Mouse (Mus musculus) ES-E14 (cell line): ENCODE measurements around the gene Rnf166. TPM values are rescaled to one million over a fixed set of nuclear protein-coding genes. Genes with fewer than 3 reads are reported as not detected.

Experiments used
- DNase-seq: peaks from one replicate; pipeline ENCODE4 v3.0.0-alpha.2; 2013; ENCODE audit warnings: low read depth, low spot score
- H3K27ac ChIP-seq: 2 replicates; pipeline ENCODE4 v1.5.1; 2012; ENCODE audit warnings: low read depth, mild to moderate bottlenecking, low read length, moderate library complexity, mixed read lengths; ENCODE audit not compliant: poor library complexity, insufficient read depth, severe bottlenecking
- H3K36me3 ChIP-seq: 2 replicates; pipeline ENCODE4 v1.6.1; 2012; ENCODE audit warnings: mild to moderate bottlenecking, low read length, moderate library complexity, mixed read lengths; ENCODE audit not compliant: control insufficient read depth, poor library complexity, insufficient read depth, severe bottlenecking
- H3K4me1 ChIP-seq, 2 experiments: fragments of 150-350 bp in 1 of 2; sonication (generic) in 1 of 2; 2 replicates each; pipeline ENCODE4 v1.6.1; 2012; ENCODE audit warnings: low read length in 2 of 2, mild to moderate bottlenecking in 1 of 2, mixed read lengths in 1 of 2; ENCODE audit not compliant: control insufficient read depth in 2 of 2, insufficient read depth in 2 of 2, poor library complexity in 1 of 2
- H3K4me3 ChIP-seq, 2 experiments: fragments of 150-350 bp in 1 of 2; sonication (generic) in 1 of 2; 2 replicates each; pipeline ENCODE4 v1.5.1; 2012; ENCODE audit warnings: low read length in 2 of 2, low read depth in 1 of 2, mild to moderate bottlenecking in 1 of 2, mixed read lengths in 1 of 2; ENCODE audit not compliant: insufficient read depth in 1 of 2, poor library complexity in 1 of 2, severe bottlenecking in 1 of 2
- H3K9ac ChIP-seq: 2 replicates; pipeline ENCODE4 v1.6.1; 2012; ENCODE audit warnings: low read depth, mild to moderate bottlenecking, low read length, mixed read lengths; ENCODE audit not compliant: poor library complexity, insufficient read depth, severe bottlenecking
- H3K9me3 ChIP-seq: fragments of 150-350 bp; sonication (generic); 2 replicates; pipeline ENCODE4 v1.6.1; 2012; ENCODE audit warnings: low read depth, mild to moderate bottlenecking, low read length; ENCODE audit not compliant: control insufficient read depth, insufficient read depth
- CHD2 ChIP-seq: IDR thresholded peaks from 2 replicates; pipeline ENCODE4 v1.6.1; 2014; ENCODE audit warnings: mild to moderate bottlenecking, low read depth, low read length, inconsistent platforms
- HCFC1 ChIP-seq: IDR thresholded peaks from 2 replicates; pipeline ENCODE4 v1.6.1; 2012; ENCODE audit warnings: low read length, inconsistent platforms, borderline replicate concordance; ENCODE audit not compliant: insufficient read depth
- MAFK ChIP-seq: IDR thresholded peaks from 2 replicates; pipeline ENCODE4 v1.6.1; 2014; ENCODE audit warnings: mild to moderate bottlenecking, low read depth, low read length, inconsistent platforms; ENCODE audit not compliant: insufficient read depth
- ZC3H11A ChIP-seq: IDR thresholded peaks from 2 replicates; pipeline ENCODE4 v1.6.1; 2012; ENCODE audit warnings: low read depth, mild to moderate bottlenecking, inconsistent platforms, low read length, borderline replicate concordance
- ZNF384 ChIP-seq: IDR thresholded peaks from 2 replicates; pipeline ENCODE4 v1.6.1; 2012; ENCODE audit warnings: low read depth, low read length, inconsistent platforms
- in situ Hi-C, 2 experiments: fragments of 600-800 bp; cut with MboI; formaldehyde crosslinking; loops; one replicate each; pipeline ENCODE4 v1.15.1; 2025; ENCODE audit warnings: low sequenced_read_pairs in 2 of 2, inconsistent platforms in 1 of 2; ENCODE audit not compliant: unreplicated experiment in 2 of 2
- total RNA-seq: library from RNA; depleted of rRNA; stranded (reverse); fragments of 300-350 nt; gene quantifications from 2 replicates; pipeline ENCODE4 v1.2.3, GENCODE M21; 2012

Rnf166 gene
- total RNA-seq, 1 experiment = 10.8 TPM

DNA sequence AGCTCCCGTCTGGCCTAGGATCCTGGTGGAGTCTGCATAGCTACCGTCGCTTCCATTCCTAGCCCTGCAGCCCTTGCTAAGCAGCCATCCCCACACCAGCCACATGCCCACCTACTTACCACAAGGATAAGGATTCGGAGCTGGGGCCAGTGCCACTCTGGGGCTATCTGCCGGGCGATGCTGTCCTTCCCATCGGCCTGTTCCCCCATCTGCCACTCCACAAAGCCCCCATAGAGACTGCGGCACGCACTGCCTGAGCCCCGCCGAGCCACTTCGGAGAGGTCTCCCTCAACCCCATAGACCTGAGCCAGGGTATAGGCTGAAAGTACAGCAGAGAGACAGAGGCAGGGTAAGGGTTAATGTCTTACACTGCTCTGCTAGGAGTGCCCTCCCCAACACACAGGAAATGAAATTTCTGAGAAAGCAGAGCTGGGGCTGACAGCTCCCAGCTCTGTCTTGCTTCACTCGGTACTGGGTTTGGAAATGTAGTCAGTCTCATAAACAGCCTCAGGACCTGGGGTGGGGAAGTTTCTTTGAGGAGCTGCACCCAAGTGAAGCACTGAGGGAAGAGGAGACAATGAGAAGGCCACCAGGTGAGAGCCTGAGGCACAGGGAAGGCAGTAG, 38.0 kb downstream of the Rnf166 start:
- DNase-seq = no peak
- Histone ChIP-seq H3K27ac (no peak overlapping the region; the same call in 1 of the 2 replicates), H3K4me3 (peak overlapping the region in 1 of 2 experiments; percentile 28; a peak in 1 of 4 replicates), H3K9ac (no peak overlapping the region), H3K4me1 (peaks cover 0 to 26% of the 10 kb centered on the region in 2 experiments; a peak in 2 of 4 replicates), H3K9me3 (no peaks in the 10 kb centered on the region), H3K36me3 (peaks cover 34% of the 10 kb centered on the region; the same call in 1 of the 2 replicates)
- TF ChIP-seq ZNF384 (no peak), HCFC1 (no peak), CHD2 (no peak), MAFK (no peak), ZC3H11A (no peak)
- in situ Hi-C loops = no loop called here

DNA sequence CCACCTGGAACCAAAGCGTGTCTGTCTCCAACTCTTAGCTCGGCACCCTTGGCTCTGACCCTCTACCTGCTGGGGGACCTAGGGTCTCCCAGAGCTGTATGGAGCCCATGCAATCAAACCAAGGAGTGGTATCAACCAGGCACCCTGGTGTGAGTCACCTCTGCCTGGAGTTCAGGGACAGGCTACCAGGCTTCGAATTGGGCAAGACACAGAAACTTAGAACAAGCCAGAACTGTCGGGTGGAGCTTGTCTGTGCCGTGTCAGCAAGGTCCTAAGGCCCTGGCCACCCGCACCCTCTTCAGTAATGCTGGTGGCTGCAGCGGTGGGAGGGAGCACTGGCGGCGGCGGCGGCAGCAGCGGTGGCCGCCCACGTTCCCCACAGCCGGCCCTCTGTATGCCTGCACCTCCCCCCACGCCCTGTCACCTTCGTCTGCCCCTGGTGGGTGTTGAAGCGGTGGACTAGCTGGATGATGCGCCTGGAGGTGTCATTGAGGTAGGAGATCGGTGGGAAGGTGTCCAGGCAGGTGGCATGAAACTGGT, 39.2 kb downstream of the Rnf166 start:
- in situ Hi-C loops = no loop called here
- DNase-seq = no peak
- H3K27ac ChIP-seq = no peak overlapping the region
- H3K36me3 ChIP-seq = peaks cover 34% of the 10 kb centered on the region; the same call in 1 of the 2 replicates
- H3K4me1 ChIP-seq = peaks cover 3 to 32% of the 10 kb centered on the region in 2 experiments; a peak in 2 of 4 replicates
- TF ChIP-seq MAFK = no peak
- no peak for TF ChIP-seq CHD2
- TF ChIP-seq ZNF384 = no peak
- no peak for TF ChIP-seq ZC3H11A
- H3K9ac ChIP-seq = no peak overlapping the region
- no peak overlapping the region for H3K4me3 ChIP-seq
- no peaks in the 10 kb centered on the region for H3K9me3 ChIP-seq

DNA sequence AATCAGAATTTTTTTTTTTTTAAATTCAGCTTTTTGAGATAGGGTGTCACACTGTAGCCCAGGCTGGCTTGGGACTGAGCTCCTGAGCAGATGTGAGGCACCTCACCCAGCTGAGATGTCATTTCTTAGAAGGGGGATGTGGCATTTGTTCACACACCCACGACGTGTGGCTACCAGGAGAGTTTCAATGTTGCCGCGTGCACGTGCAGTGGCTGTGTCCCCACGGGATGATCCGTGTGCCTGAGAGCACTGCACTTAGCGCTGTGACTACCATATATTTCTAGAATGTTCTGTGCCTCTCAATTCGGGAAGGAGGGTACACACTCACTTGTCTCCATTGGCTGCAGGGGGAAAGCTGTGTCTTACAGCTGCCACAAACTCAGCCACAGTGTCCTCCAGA, 39.7 kb downstream of the Rnf166 start:
- DNase-seq = no peak
- H3K27ac ChIP-seq = no peak overlapping the region
- TF ChIP-seq ZNF384 (no peak), ZC3H11A (no peak), MAFK (no peak), HCFC1 (no peak), CHD2 (no peak)
- no peak overlapping the region for H3K4me3 ChIP-seq
- H3K9me3 ChIP-seq = no peaks in the 10 kb centered on the region
- peaks cover 3 to 34% of the 10 kb centered on the region in 2 experiments; a peak in 2 of 4 replicates for H3K4me1 ChIP-seq
- H3K9ac ChIP-seq = no peak overlapping the region
- peaks cover 34% of the 10 kb centered on the region; the same call in 1 of the 2 replicates for H3K36me3 ChIP-seq
- in situ Hi-C loops = no loop called here

DNA sequence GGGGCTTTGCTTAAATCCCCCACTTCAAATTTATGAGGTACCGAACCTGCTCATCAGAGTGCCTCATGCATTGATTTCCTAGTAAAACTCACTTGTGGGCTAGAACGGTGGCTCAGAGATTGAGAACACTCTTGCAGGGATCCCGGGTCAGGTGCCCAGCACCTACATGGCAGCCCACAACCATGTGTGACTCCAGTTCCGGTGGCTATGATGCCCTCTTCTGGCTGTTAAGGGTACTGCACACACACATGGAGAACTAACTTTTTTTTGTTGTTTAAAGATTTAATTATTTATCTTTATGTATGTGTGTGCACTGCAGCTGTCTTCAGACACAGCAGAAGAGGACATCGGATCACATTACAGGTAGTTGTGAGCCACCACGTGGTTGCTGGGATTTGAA, 40.5 kb downstream of the Rnf166 start:
- H3K9me3 ChIP-seq = no peaks in the 10 kb centered on the region
- no peak overlapping the region for H3K27ac ChIP-seq
- DNase-seq = no peak
- peaks cover 3 to 34% of the 10 kb centered on the region in 2 experiments; a peak in 2 of 4 replicates for H3K4me1 ChIP-seq
- TF ChIP-seq ZNF384 (no peak), ZC3H11A (no peak), MAFK (no peak), HCFC1 (no peak), CHD2 (no peak)
- H3K36me3 ChIP-seq = peaks cover 34% of the 10 kb centered on the region; the same call in 1 of the 2 replicates
- H3K9ac ChIP-seq = no peak overlapping the region
- no peak overlapping the region for H3K4me3 ChIP-seq
- in situ Hi-C loops = no loop called here
